Mouse (Mus musculus): Measurements from ENCODE around the gene Art3. TPM values are rescaled to one million over a fixed set of nuclear protein-coding genes. Genes with fewer than 3 reads are reported as not detected.

Art3 gene
- polyA plus RNA-seq, 1 experiment from 2014 or later, result 3.5 TPM

DNA sequence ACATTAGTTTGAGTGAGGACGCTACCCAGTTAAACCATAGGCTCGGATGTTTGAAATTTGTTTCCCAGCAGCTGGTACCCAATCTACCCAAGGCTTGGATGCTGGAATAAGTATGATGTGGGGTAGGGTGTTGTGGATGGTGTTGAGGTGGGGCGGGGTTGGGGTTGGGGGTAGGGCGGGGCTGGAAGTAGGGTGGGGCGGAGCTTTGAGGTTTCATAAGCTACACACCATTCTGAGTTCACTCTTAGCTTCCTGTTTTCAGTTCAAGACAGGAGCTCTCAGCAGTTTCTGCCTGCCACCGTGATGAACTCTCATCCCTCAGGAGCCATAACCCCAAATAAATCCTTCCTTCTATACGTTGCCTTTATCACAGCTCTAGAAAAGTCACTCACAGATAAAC lies 13.5 kb upstream of the Art3 start:
- Histone ChIP-seq H3K4me1 (no peaks in the 10 kb centered on the region), H3K27me3 (replicated peaks) (no peaks in the 10 kb centered on the region), H3K9ac (no peak overlapping the region), H3K4me2 (no peak overlapping the region), H3K9me3 (no peaks in the 10 kb centered on the region), H3K4me3 (replicated peaks) (no peak overlapping the region), H3K27ac (no peak overlapping the region), H3K36me3 (no peaks in the 10 kb centered on the region)
- no peak for ATAC-seq (ENCODE audit: insufficient read depth, low FRiP score, low read depth)
- 68% methylated on average over 7 of the region's 7 CpGs for WGBS

DNA sequence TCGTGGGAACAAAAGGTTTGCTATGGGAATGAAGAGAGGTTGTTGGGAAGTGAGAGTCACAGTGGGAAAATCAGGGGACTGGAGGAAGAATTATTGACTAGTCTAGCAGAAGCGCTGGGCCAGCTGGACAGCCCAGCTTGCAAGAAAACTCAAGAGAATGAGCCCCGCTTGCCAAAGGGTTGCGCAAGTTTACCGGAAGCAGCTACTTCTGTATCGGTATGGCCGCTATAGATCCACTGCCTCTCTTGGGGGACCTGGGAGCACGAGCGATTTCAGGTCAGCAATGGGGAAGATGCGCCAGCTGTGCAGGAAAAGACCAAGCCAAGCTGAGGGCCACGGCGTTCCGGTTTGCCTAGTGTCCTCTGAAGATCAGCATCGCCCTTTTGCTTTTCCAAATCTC lies 13.0 kb upstream of the Art3 start:
- Histone ChIP-seq H3K27me3 (replicated peaks) (no peaks in the 10 kb centered on the region), H3K9ac (no peak overlapping the region), H3K36me3 (no peaks in the 10 kb centered on the region), H3K4me1 (no peaks in the 10 kb centered on the region), H3K4me3 (replicated peaks) (no peak overlapping the region), H3K27ac (no peak overlapping the region), H3K9me3 (no peaks in the 10 kb centered on the region), H3K4me2 (no peak overlapping the region)
- no peak for ATAC-seq (ENCODE audit: insufficient read depth, low FRiP score, low read depth)
- 84% methylated on average over 14 of the region's 14 CpGs for WGBS

DNA sequence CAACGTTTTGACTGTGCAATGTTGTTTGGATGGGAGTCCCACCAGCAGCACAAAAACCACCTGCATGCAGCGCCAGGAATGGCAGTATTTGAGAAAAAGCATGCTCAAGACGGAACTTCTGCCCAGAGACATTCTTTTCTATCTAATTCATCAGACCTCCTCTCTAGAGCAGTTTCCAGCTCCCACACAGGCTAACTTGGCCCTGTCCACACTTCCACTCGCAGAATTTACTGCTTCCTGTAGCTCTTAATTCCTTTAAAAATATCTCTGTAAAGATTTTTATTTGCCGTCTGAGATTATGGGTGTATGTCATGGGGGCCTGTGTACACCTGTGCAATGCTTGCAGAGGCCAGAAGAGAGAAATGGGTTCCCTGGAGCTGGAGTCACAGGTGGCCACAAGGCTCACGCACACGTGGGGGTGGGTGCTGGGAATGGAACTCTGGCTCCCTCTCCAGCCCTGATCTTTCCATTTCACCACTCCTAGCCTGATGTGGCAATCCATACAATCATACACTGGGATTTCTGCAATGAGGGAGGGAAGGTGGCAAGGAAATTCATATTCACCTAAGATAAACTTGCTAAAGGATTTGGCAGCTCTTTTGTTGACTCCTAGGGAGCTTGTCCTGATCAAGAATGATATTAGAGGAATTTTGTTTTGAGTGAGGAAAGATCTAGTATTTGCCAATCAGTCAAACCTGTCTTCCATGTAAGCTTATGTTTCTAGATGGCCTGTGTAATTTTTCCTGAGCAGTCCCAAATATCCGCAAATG lies 9.8 kb upstream of the Art3 start:
- no peaks in the 10 kb centered on the region for H3K36me3 ChIP-seq
- no peak for ATAC-seq (ENCODE audit: insufficient read depth, low FRiP score, low read depth)
- no peaks in the 10 kb centered on the region for H3K27me3 ChIP-seq (replicated peaks)
- H3K9ac ChIP-seq, result no peak overlapping the region
- no peak overlapping the region for H3K4me2 ChIP-seq
- WGBS, result 45% methylated on average over 8 of the region's 8 CpGs
- H3K4me3 ChIP-seq (replicated peaks), result no peak overlapping the region
- H3K4me1 ChIP-seq, result 0 out of 2 replicates have a peak, but pooled peaks cover 3% of the 10 kb centered on the region
- no peak overlapping the region for H3K27ac ChIP-seq
- no peaks in the 10 kb centered on the region for H3K9me3 ChIP-seq

DNA sequence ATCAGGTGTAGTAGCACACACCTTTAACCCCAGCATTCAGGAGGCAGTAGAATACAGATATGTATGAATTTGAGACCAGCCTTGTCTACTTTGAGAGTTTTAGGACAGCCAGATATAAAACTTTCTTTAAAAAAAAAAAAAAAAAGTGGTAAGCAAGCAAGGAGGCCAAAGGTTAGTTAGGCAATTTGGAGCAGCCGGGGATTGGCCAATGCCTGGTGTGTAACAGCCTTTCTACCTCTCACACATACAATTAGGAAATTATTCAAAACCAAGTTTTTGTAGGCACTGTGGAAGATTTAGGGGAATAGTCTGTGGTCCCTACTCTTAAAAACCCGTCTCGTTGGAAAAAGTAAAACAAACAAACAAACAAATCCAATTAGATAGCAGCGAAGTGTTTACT lies 9.0 kb upstream of the Art3 start:
- H3K9me3 ChIP-seq, result no peaks in the 10 kb centered on the region
- no peak overlapping the region for H3K27ac ChIP-seq
- 87% methylated on average over 4 of the region's 4 CpGs for WGBS
- no peak overlapping the region for H3K9ac ChIP-seq
- H3K27me3 ChIP-seq (replicated peaks), result no peaks in the 10 kb centered on the region
- ATAC-seq (ENCODE audit: insufficient read depth, low FRiP score, low read depth), result no peak
- H3K4me3 ChIP-seq (replicated peaks), result no peak overlapping the region
- H3K4me1 ChIP-seq, result 0 out of 2 replicates have a peak, but pooled peaks cover 3% of the 10 kb centered on the region
- no peaks in the 10 kb centered on the region for H3K36me3 ChIP-seq
- H3K4me2 ChIP-seq, result no peak overlapping the region

DNA sequence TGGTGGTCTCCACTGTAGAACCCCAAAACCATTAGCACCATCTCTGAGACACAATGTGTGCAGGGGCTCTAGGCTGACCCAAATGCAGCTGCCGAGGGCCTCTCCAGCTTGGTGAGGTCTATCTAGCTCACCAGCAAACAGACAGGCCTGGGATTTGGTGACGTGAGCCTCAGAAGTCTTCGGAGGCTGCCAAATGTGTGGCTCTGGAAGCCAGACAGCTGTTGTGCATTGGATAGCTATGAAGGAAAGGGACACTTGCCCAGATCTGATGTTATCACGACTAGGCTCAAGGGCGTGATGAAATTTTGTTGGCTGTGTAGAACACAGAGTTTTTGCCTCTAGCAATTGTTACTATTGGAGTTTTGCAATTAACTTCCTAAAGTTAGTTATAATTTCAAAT lies 8.4 kb upstream of the Art3 start:
- 59% methylated on average over 5 of the region's 5 CpGs for WGBS
- H3K4me3 ChIP-seq (replicated peaks), result no peak overlapping the region
- no peak; the same call in 1 of the 2 replicates for ATAC-seq (ENCODE audit: insufficient read depth, low FRiP score, low read depth)

DNA sequence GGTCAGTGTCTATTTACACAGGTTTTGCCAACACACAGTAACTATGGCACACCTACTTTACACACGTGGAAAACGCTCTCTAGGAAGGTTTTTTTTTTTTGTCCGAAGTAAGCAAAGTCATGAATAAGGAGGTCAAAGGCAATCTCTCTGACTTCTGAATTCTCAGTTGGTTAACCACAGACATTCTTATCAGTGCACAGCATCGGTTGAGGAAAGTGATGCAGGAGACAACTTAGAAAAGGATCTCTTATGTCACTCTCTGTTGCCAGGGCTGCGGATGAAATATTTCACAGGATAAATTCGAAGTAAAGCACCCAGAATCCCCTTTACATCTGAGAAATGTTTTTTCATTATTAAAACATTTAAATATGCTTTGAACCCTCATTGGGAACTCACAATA lies 4.3 kb upstream of the Art3 start:
- peaks cover 10% of the 10 kb centered on the region; the same call in 1 of the 2 replicates for H3K4me1 ChIP-seq
- no peaks in the 10 kb centered on the region for H3K9me3 ChIP-seq
- H3K27me3 ChIP-seq (replicated peaks), result no peaks in the 10 kb centered on the region
- WGBS, result 62% methylated on average over 6 of the region's 6 CpGs
- H3K4me3 ChIP-seq (replicated peaks), result no peak overlapping the region
- no peak overlapping the region for H3K9ac ChIP-seq
- H3K36me3 ChIP-seq, result no peaks in the 10 kb centered on the region
- no peak overlapping the region for H3K27ac ChIP-seq
- no peak for ATAC-seq (ENCODE audit: insufficient read depth, low FRiP score, low read depth)
- H3K4me2 ChIP-seq, result no peak overlapping the region

More for the DNA sequence above, 8.4 kb upstream of the Art3 start:
- Histone ChIP-seq H3K27ac (no peak overlapping the region), H3K9me3 (no peaks in the 10 kb centered on the region), H3K36me3 (no peaks in the 10 kb centered on the region), H3K4me1 (0 out of 2 replicates have a peak, but pooled peaks cover 3% of the 10 kb centered on the region), H3K27me3 (replicated peaks) (no peaks in the 10 kb centered on the region), H3K9ac (no peak overlapping the region), H3K4me2 (no peak overlapping the region)

DNA sequence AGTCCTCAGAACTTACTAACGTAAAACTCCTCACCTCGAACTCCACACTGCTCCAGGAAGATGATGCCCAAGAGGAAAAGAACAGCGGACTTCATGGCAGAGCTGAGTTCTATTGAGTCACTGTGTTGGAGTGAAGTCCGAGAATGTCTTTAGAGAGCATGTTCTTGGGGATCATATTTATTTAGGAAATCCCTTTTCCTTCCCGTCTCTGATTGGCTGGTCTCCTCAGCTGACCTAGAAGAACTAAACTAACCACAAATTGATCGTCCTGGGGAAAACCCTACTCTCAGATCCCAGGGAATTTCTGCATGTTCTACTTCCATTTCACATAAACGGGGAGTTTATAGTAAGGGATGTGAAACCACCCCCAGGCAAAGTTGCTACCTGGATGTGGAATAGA lies 3.7 kb upstream of the Art3 start, which contains the start of gene Cxcl9:
Gene Cxcl9, minus strand, starts transcription at position 151 of the 400 bp plus-strand sequence.
- H3K4me3 ChIP-seq (replicated peaks), result no peak within 1 kb of the TSS
- no peaks in the 10 kb centered on the region for H3K27me3 ChIP-seq (replicated peaks)
- no peak within 1 kb of the TSS for H3K27ac ChIP-seq
- ATAC-seq (ENCODE audit: insufficient read depth, low FRiP score, low read depth), result no peak
- H3K4me1 ChIP-seq, result peaks cover 10% of the 10 kb centered on the region; the same call in 1 of the 2 replicates
- 75% methylated on average over 7 of the region's 7 CpGs for WGBS
- H3K36me3 ChIP-seq, result no peaks in the 10 kb centered on the region
- H3K4me2 ChIP-seq, result no peak within 1 kb of the TSS
- no peaks in the 10 kb centered on the region for H3K9me3 ChIP-seq
- no peak within 1 kb of the TSS for H3K9ac ChIP-seq

DNA sequence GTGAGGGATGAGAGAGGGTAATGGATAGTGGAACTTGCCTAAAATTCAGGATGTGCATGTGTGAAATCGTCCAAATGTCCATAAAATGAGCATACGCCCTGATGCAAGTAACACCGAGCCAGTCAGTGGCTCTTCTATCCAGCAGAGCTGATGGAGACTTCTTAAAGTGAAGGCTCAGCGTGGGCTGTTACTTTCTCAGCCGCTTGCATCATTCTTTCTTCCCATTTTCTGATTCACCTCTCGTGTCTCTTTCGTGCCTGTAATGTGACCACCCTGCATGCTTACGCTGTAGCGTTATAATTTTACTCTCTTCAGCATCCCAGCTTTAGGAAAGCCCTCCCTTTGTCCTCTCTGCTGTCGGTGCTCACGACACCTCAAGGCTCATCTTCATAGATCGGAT lies 505 bp upstream of the Art3 start:
- Histone ChIP-seq H3K9me3 (no peaks in the 10 kb centered on the region), H3K27ac (no peak overlapping the region), H3K27me3 (replicated peaks) (no peaks in the 10 kb centered on the region), H3K4me3 (replicated peaks) (no peak overlapping the region), H3K9ac (no peak overlapping the region), H3K4me1 (peaks cover 7% of the 10 kb centered on the region; the same call in 1 of the 2 replicates), H3K36me3 (no peaks in the 10 kb centered on the region), H3K4me2 (no peak overlapping the region)
- WGBS, result 85% methylated on average over 12 of the region's 12 CpGs
- no peak for ATAC-seq (ENCODE audit: insufficient read depth, low FRiP score, low read depth)

DNA sequence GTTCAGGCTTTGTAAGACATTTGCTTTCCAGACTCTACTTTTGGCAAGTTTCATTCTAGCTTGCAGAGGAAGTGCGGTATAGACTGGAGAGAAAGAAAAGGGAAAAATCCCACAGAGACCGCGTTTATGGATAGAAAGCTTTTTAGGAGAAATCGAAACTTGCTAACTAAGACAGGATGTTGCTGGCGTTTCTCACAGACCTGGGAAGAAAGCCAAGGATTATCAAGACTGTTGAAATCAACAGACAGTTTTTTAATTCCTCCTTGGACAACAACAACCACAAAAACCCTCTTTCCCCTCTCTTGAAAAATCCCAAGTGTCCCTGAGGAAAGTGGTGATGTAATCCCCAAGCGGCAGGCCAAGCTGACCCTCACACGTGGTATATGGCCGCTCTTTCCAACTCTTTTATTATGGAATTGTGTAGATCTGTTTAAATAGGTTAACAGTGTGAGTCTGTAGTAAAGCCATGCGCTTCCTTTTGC lies 773 bp downstream of the Art3 start:
- peak overlapping the region; percentile 9; the same call in 1 of the 2 replicates for H3K4me3 ChIP-seq (replicated peaks)
- no peaks in the 10 kb centered on the region for H3K27me3 ChIP-seq (replicated peaks)
- no peak overlapping the region for H3K9ac ChIP-seq
- 32% methylated on average over 9 of the region's 9 CpGs for WGBS
- no peaks in the 10 kb centered on the region for H3K36me3 ChIP-seq
- H3K27ac ChIP-seq, result peak overlapping the region; percentile 84
- peaks cover 7% of the 10 kb centered on the region; the same call in 1 of the 2 replicates for H3K4me1 ChIP-seq
- ATAC-seq (ENCODE audit: insufficient read depth, low FRiP score, low read depth), result peak; percentile 70; the same call in 1 of the 2 replicates
- peak overlapping the region; percentile 41 for H3K4me2 ChIP-seq
- H3K9me3 ChIP-seq, result no peaks in the 10 kb centered on the region

DNA sequence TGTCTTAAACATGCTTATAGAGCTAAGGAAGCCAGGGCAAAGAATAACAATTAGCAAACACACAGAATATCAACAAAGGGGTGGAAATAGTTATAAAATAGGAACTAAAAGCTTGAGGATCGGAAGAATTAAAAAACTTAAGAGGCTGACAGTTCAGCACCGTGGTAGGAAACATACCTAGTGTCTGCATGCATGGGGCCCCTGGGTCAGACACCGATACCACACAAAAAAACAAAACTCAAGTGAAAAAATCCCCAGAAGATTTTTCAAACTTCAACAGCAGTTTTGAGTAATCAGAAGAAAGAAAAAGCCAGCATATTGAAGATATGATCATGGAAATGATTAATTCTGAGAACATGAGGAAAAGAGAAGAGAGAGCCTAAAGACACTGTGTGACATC lies 5.1 kb downstream of the Art3 start:
- no peaks in the 10 kb centered on the region for H3K36me3 ChIP-seq
- H3K27me3 ChIP-seq (replicated peaks), result no peaks in the 10 kb centered on the region
- H3K4me3 ChIP-seq (replicated peaks), result no peak overlapping the region
- H3K9me3 ChIP-seq, result no peaks in the 10 kb centered on the region
- WGBS, result 70% methylated on average over 3 of the region's 3 CpGs
- no peak overlapping the region for H3K4me2 ChIP-seq
- no peak overlapping the region for H3K9ac ChIP-seq
- H3K27ac ChIP-seq, result no peak overlapping the region
- H3K4me1 ChIP-seq, result peaks cover 4% of the 10 kb centered on the region; the same call in 1 of the 2 replicates
- ATAC-seq (ENCODE audit: insufficient read depth, low FRiP score, low read depth), result no peak

DNA sequence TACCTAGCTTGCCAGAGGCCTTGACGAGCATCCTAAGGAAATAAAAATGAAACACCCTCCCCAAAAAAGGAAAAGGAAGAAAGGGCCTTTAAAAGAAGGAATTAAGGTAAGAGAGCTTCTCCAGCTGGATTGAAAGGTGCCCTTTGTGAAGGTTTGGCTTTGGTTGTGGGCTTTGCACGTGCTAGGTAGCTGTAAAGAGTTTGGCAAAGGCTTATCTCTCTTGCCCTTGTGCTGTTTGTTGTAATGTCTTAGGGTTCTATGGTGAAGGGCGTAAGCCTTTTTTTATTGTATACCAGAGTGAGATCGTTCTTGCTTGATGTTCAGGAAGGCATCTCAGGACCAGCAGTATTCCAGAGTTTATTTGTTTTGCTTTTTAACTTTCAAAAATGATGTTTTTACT lies 9.0 kb downstream of the Art3 start:
- H3K4me2 ChIP-seq, result no peak overlapping the region
- no peaks in the 10 kb centered on the region for H3K4me1 ChIP-seq
- H3K36me3 ChIP-seq, result no peaks in the 10 kb centered on the region
- no peaks in the 10 kb centered on the region for H3K27me3 ChIP-seq (replicated peaks)
- H3K4me3 ChIP-seq (replicated peaks), result no peak overlapping the region
- no peak for ATAC-seq (ENCODE audit: insufficient read depth, low FRiP score, low read depth)
- no peaks in the 10 kb centered on the region for H3K9me3 ChIP-seq
- no peak overlapping the region for H3K9ac ChIP-seq
- WGBS, result 65% methylated on average over 4 of the region's 4 CpGs
- H3K27ac ChIP-seq, result no peak overlapping the region

DNA sequence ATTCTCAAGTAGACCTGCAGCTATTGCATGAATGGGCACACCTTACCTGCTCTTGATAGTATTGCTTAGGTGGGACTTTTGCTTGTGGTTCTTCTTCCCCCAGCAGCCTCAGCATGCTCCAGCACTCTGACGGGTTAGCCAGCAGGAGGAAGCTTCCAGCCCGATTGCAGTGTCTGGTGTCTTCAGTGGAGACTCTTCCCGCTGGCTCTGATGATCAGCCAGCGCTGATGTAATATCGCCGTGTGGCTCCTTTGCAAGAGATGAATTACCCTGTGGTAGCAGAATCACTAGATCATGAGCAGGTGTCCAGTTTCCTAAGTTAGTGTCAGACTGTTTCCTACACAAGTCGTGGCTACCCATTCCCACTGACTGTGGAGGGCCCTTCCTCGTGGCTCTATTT lies 13.4 kb downstream of the Art3 start:
- Histone ChIP-seq H3K36me3 (no peaks in the 10 kb centered on the region), H3K4me3 (replicated peaks) (no peak overlapping the region), H3K9ac (no peak overlapping the region), H3K4me2 (no peak overlapping the region), H3K9me3 (no peaks in the 10 kb centered on the region), H3K27ac (no peak overlapping the region), H3K4me1 (no peaks in the 10 kb centered on the region), H3K27me3 (replicated peaks) (no peaks in the 10 kb centered on the region)
- no peak for ATAC-seq (ENCODE audit: insufficient read depth, low FRiP score, low read depth)
- 83% methylated on average over 8 of the region's 8 CpGs for WGBS
